Mouse (Mus musculus): ENCODE data around the gene Efna2. TPM values are rescaled to one million over a fixed set of nuclear protein-coding genes. Genes with fewer than 3 reads are reported as not detected.

The Efna2 gene
- polyA plus RNA-seq, 1 experiment from 2014 or later = 50.7 TPM

GRCm38 (mm10) chr10:80196167-80196566 is 16.9 kb downstream of the Efna2 start:
- 85% methylated on average over 1 of the region's 1 CpGs for WGBS
- Histone ChIP-seq H3K36me3 (ENCODE audit: control insufficient read depth, insufficient read depth, low read length) (no peaks in the 10 kb centered on the region), H3K27ac (ENCODE audit: low read depth, low read length) (no peak overlapping the region), H3K9ac (ENCODE audit: low read length) (no peak overlapping the region), H3K9me3 (ENCODE audit: control insufficient read depth, low read length) (no peaks in the 10 kb centered on the region), H3K4me3 (ENCODE audit: low read depth, low read length) (no peak overlapping the region), H3K4me1 (replicated peaks; ENCODE audit: control insufficient read depth, insufficient read depth, low read length) (peaks cover 8% of the 10 kb centered on the region; the same call in 1 of the 2 replicates), H3K4me2 (ENCODE audit: low read depth, low read length, severe bottlenecking) (no peak overlapping the region), H3K27me3 (ENCODE audit: control insufficient read depth, insufficient read depth, low read length) (peaks cover 2% of the 10 kb centered on the region; the same call in 1 of the 2 replicates)
- ATAC-seq (replicated peaks; ENCODE audit: low FRiP score) (no peak), DNase-seq (ENCODE audit: low spot score) (no peak)

- no peak overlapping the region for H3K4me2 ChIP-seq (ENCODE audit: low read depth, low read length, severe bottlenecking)
Observed at GRCm38 (mm10) chr10:80196778-80197581, 17.7 kb downstream of the Efna2 start.

GRCm38 (mm10) chr10:80199440-80200008 is 20.2 kb downstream of the Efna2 start:
- Histone ChIP-seq H3K27me3 (ENCODE audit: control insufficient read depth, insufficient read depth, low read length) (no peaks in the 10 kb centered on the region), H3K9ac (ENCODE audit: low read length) (no peak overlapping the region), H3K4me1 (replicated peaks; ENCODE audit: control insufficient read depth, insufficient read depth, low read length) (peaks cover 8% of the 10 kb centered on the region; the same call in 1 of the 2 replicates), H3K4me2 (ENCODE audit: low read depth, low read length, severe bottlenecking) (no peak overlapping the region), H3K9me3 (ENCODE audit: control insufficient read depth, low read length) (no peaks in the 10 kb centered on the region), H3K4me3 (ENCODE audit: low read depth, low read length) (no peak overlapping the region), H3K27ac (ENCODE audit: low read depth, low read length) (no peak overlapping the region), H3K36me3 (ENCODE audit: control insufficient read depth, insufficient read depth, low read length) (no peaks in the 10 kb centered on the region)
- WGBS = 55% methylated on average over 3 of the region's 3 CpGs
- DNase-seq (ENCODE audit: low spot score) = peak; percentile 90
- peak; percentile 82 for ATAC-seq (replicated peaks; ENCODE audit: low FRiP score)

More at GRCm38 (mm10) chr10:80196778-80197581, 17.7 kb downstream of the Efna2 start:
- no peaks in the 10 kb centered on the region for H3K9me3 ChIP-seq (ENCODE audit: control insufficient read depth, low read length)
- H3K36me3 ChIP-seq (ENCODE audit: control insufficient read depth, insufficient read depth, low read length) = no peaks in the 10 kb centered on the region
- peaks cover under 1% of the 10 kb centered on the region; the same call in 1 of the 2 replicates for H3K27me3 ChIP-seq (ENCODE audit: control insufficient read depth, insufficient read depth, low read length)
- 35% methylated on average over 33 of the region's 33 CpGs for WGBS
- H3K4me1 ChIP-seq (replicated peaks; ENCODE audit: control insufficient read depth, insufficient read depth, low read length) = peaks cover 8% of the 10 kb centered on the region; the same call in 1 of the 2 replicates
- no peak overlapping the region for H3K9ac ChIP-seq (ENCODE audit: low read length)
- ATAC-seq (replicated peaks; ENCODE audit: low FRiP score) = no peak
- H3K27ac ChIP-seq (ENCODE audit: low read depth, low read length) = no peak overlapping the region
- no peak overlapping the region for H3K4me3 ChIP-seq (ENCODE audit: low read depth, low read length)
- DNase-seq (ENCODE audit: low spot score) = peak; percentile 55

- Histone ChIP-seq H3K27me3 (ENCODE audit: control insufficient read depth, insufficient read depth, low read length) (no peaks in the 10 kb centered on the region), H3K9ac (ENCODE audit: low read length) (no peak overlapping the region; the same call in 1 of the 2 replicates), H3K36me3 (ENCODE audit: control insufficient read depth, insufficient read depth, low read length) (no peaks in the 10 kb centered on the region), H3K9me3 (ENCODE audit: control insufficient read depth, low read length) (no peaks in the 10 kb centered on the region), H3K4me2 (ENCODE audit: low read depth, low read length, severe bottlenecking) (no peak overlapping the region), H3K27ac (ENCODE audit: low read depth, low read length) (no peak overlapping the region), H3K4me1 (replicated peaks; ENCODE audit: control insufficient read depth, insufficient read depth, low read length) (peaks cover 7% of the 10 kb centered on the region; the same call in 1 of the 2 replicates), H3K4me3 (ENCODE audit: low read depth, low read length) (no peak overlapping the region)
- ATAC-seq (replicated peaks; ENCODE audit: low FRiP score) (no peak), DNase-seq (ENCODE audit: low spot score) (no peak)
- 74% methylated on average over 6 of the region's 6 CpGs for WGBS
Observed at GRCm38 (mm10) chr10:80200485-80200884, 21.2 kb downstream of the Efna2 start.

- no peaks in the 10 kb centered on the region for H3K36me3 ChIP-seq (ENCODE audit: control insufficient read depth, insufficient read depth, low read length)
- peaks cover 10% of the 10 kb centered on the region; the same call in 1 of the 2 replicates for H3K4me1 ChIP-seq (replicated peaks; ENCODE audit: control insufficient read depth, insufficient read depth, low read length)
- 19% methylated on average over 7 of the region's 7 CpGs for WGBS
- H3K4me2 ChIP-seq (ENCODE audit: low read depth, low read length, severe bottlenecking) = no peak overlapping the region
- DNase-seq (ENCODE audit: low spot score) = no peak
- H3K27me3 ChIP-seq (ENCODE audit: control insufficient read depth, insufficient read depth, low read length) = no peaks in the 10 kb centered on the region
- H3K9ac ChIP-seq (ENCODE audit: low read length) = peak overlapping the region; percentile 23
- H3K27ac ChIP-seq (ENCODE audit: low read depth, low read length) = 0 out of 2 replicates have a peak overlapping the region, but pooled peaks have one; percentile 12
- no peaks in the 10 kb centered on the region for H3K9me3 ChIP-seq (ENCODE audit: control insufficient read depth, low read length)
- no peak overlapping the region for H3K4me3 ChIP-seq (ENCODE audit: low read depth, low read length)
- ATAC-seq (replicated peaks; ENCODE audit: low FRiP score) = no peak
Observed at GRCm38 (mm10) chr10:80204055-80204454, 24.8 kb downstream of the Efna2 start.

GRCm38 (mm10) chr10:80207201-80207600 is 27.9 kb downstream of the Efna2 start:
- Histone ChIP-seq H3K9me3 (ENCODE audit: control insufficient read depth, low read length) (no peaks in the 10 kb centered on the region), H3K27ac (ENCODE audit: low read depth, low read length) (no peak overlapping the region), H3K4me2 (ENCODE audit: low read depth, low read length, severe bottlenecking) (no peak overlapping the region), H3K27me3 (ENCODE audit: control insufficient read depth, insufficient read depth, low read length) (no peaks in the 10 kb centered on the region), H3K4me1 (replicated peaks; ENCODE audit: control insufficient read depth, insufficient read depth, low read length) (peaks cover 10% of the 10 kb centered on the region; the same call in 1 of the 2 replicates), H3K4me3 (ENCODE audit: low read depth, low read length) (no peak overlapping the region), H3K36me3 (ENCODE audit: control insufficient read depth, insufficient read depth, low read length) (no peaks in the 10 kb centered on the region), H3K9ac (ENCODE audit: low read length) (no peak overlapping the region)
- ATAC-seq (replicated peaks; ENCODE audit: low FRiP score) = no peak
- DNase-seq (ENCODE audit: low spot score) = no peak
- WGBS = 52% methylated on average over 1 of the region's 1 CpGs

- DNase-seq (ENCODE audit: low spot score) (no peak), ATAC-seq (replicated peaks; ENCODE audit: low FRiP score) (no peak)
- WGBS = 44% methylated on average over 10 of the region's 10 CpGs
- no peak overlapping the region for H3K4me2 ChIP-seq (ENCODE audit: low read depth, low read length, severe bottlenecking)
- no peaks in the 10 kb centered on the region for H3K27me3 ChIP-seq (ENCODE audit: control insufficient read depth, insufficient read depth, low read length)
- no peak overlapping the region for H3K4me3 ChIP-seq (ENCODE audit: low read depth, low read length)
- H3K27ac ChIP-seq (ENCODE audit: low read depth, low read length) = no peak overlapping the region
- H3K9me3 ChIP-seq (ENCODE audit: control insufficient read depth, low read length) = no peaks in the 10 kb centered on the region
- peaks cover 10% of the 10 kb centered on the region; the same call in 1 of the 2 replicates for H3K4me1 ChIP-seq (replicated peaks; ENCODE audit: control insufficient read depth, insufficient read depth, low read length)
- no peak overlapping the region for H3K9ac ChIP-seq (ENCODE audit: low read length)
- no peaks in the 10 kb centered on the region for H3K36me3 ChIP-seq (ENCODE audit: control insufficient read depth, insufficient read depth, low read length)
Observed at GRCm38 (mm10) chr10:80207676-80208075, 28.4 kb downstream of the Efna2 start.

- ATAC-seq (replicated peaks; ENCODE audit: low FRiP score) = no peak
- H3K27me3 ChIP-seq (ENCODE audit: control insufficient read depth, insufficient read depth, low read length) = no peaks in the 10 kb centered on the region
- H3K4me1 ChIP-seq (replicated peaks; ENCODE audit: control insufficient read depth, insufficient read depth, low read length) = peaks cover 10% of the 10 kb centered on the region; the same call in 1 of the 2 replicates
- DNase-seq (ENCODE audit: low spot score) = no peak
- no peak overlapping the region for H3K9ac ChIP-seq (ENCODE audit: low read length)
- no peak overlapping the region for H3K4me3 ChIP-seq (ENCODE audit: low read depth, low read length)
- 83% methylated on average over 4 of the region's 4 CpGs for WGBS
- H3K4me2 ChIP-seq (ENCODE audit: low read depth, low read length, severe bottlenecking) = no peak overlapping the region
- no peaks in the 10 kb centered on the region for H3K36me3 ChIP-seq (ENCODE audit: control insufficient read depth, insufficient read depth, low read length)
- no peak overlapping the region for H3K27ac ChIP-seq (ENCODE audit: low read depth, low read length)
- no peaks in the 10 kb centered on the region for H3K9me3 ChIP-seq (ENCODE audit: control insufficient read depth, low read length)
Observed at GRCm38 (mm10) chr10:80208248-80208647, 29.0 kb downstream of the Efna2 start.

Measured in forebrain, embryonic 11.5 days (tissue).